Mouse (Mus musculus) heart, embryonic 15.5 days (tissue): Measurements from ENCODE around the gene Synj2. TPM values are rescaled to one million over a fixed set of nuclear protein-coding genes. Genes with fewer than 3 reads are reported as not detected.
A peak's percentile ranks its signal among the peaks of the same experiment; 100 is the strongest.

Experiments
- ATAC-seq: fragments of 200-750 bp; cut with Nextera tagmentation; replicated peaks from 2 replicates; pipeline ENCODE4 v1.8.0; 2017; ENCODE audit warnings: low read depth, moderate TSS enrichment; ENCODE audit not compliant: insufficient number of reproducible peaks, insufficient read depth, low FRiP score
- H3K27ac ChIP-seq: fragments of 300-500 bp; sonication (generic); 2 replicates; pipeline ENCODE4 v1.5.1; 2015; ENCODE audit warnings: mild to moderate bottlenecking, inconsistent platforms
- H3K27me3 ChIP-seq: fragments of 300-500 bp; sonication (generic); 2 replicates; pipeline ENCODE4 v1.6.1; 2015; ENCODE audit warnings: inconsistent platforms
- H3K36me3 ChIP-seq: fragments of 300-500 bp; sonication (generic); 2 replicates; pipeline ENCODE4 v1.6.1; 2015; ENCODE audit warnings: mild to moderate bottlenecking, inconsistent platforms
- H3K4me1 ChIP-seq: fragments of 300-500 bp; sonication (generic); replicated peaks from 2 replicates; pipeline ENCODE4 v1.6.1; 2015; ENCODE audit warnings: inconsistent platforms
- H3K4me2 ChIP-seq: fragments of 300-500 bp; sonication (generic); 2 replicates; pipeline ENCODE4 v1.6.1; 2015; ENCODE audit warnings: inconsistent platforms, mild to moderate bottlenecking, moderate library complexity
- H3K4me3 ChIP-seq: fragments of 300-500 bp; sonication (generic); 2 replicates; pipeline ENCODE4 v1.5.1; 2015; ENCODE audit warnings: mild to moderate bottlenecking, inconsistent platforms
- H3K9ac ChIP-seq: fragments of 300-500 bp; sonication (generic); 2 replicates; pipeline ENCODE4 v1.6.1; 2015; ENCODE audit warnings: mild to moderate bottlenecking, inconsistent platforms
- H3K9me3 ChIP-seq: fragments of 300-500 bp; sonication (generic); replicated peaks from 2 replicates; pipeline ENCODE4 v1.6.1; 2016; ENCODE audit warnings: inconsistent platforms
- WGBS: fragments of 180-500 bp; shearing (Covaris S2); methylation state at CpG from one replicate; pipeline ENCODE4 v1.1.7; 2015; ENCODE audit warnings: mixed read lengths; 5-methylcytosine and 5-hydroxymethylcytosine counted together
- polyA plus RNA-seq: library from polyadenylated mRNA; unstranded; fragments of >200 nt; fragmentation: Nextera tagmentation; extraction: Ambion mirVana; gene quantifications from 2 replicates; pipeline ENCODE4 v1.2.1, GENCODE M21; 2015

Gene Synj2
- polyA plus RNA-seq, 1 experiment from 2014 or later = 3.5 TPM

DNA sequence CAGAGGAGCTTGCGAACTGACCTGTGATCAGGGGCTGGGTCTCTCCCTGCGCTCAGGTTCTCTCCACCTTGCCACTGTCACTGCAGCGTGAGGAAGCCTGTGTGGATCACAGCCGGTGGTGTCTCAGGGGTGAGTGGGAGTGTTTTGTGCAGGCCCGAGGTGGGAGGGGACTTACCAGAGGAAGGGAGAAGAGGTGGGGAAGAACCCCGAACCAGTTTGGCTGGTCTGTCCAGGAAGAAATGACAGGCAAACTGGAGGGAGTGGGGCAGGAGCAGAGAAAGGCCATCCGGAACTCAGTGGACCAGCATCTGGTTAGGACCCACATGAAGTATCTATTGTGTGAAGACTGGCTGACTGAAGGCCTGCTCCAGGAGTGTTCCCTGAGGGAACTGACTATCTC lies 18.0 kb downstream of the Synj2 start:
- ATAC-seq = no peak; the same call in 1 of the 2 replicates

DNA sequence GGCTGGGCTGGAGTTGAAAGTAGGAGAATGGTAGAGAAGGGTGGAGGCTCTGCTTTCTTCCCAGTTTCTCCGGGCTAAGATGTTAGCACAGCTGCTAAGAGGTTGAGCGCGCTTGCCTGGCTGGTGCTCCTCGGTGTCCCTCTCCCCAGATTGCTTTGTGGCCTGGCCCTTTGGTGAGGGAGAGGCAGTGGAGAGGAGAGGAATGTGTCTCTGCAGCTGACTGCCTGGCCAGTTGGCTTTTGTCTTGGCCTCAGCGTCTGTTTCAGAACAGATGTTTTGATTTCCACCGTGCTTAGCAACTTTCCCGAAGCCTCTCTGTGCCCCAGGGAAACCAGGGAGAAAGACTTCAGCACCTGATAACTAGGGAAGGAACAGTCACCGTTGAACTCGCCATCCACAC lies 18.7 kb downstream of the Synj2 start:
- 26% methylated on average over 9 of the region's 9 CpGs for WGBS
- Histone ChIP-seq H3K9me3 (no peaks in the 10 kb centered on the region), H3K9ac (no peak overlapping the region), H3K4me2 (no peak overlapping the region), H3K27me3 (no peaks in the 10 kb centered on the region), H3K36me3 (no peaks in the 10 kb centered on the region), H3K4me1 (peaks cover 32% of the 10 kb centered on the region), H3K4me3 (no peak overlapping the region), H3K27ac (peak overlapping the region; percentile 56)
- ATAC-seq = peak; percentile 50; the same call in 1 of the 2 replicates

More for the DNA sequence above, 18.0 kb downstream of the Synj2 start:
- Histone ChIP-seq H3K36me3 (no peaks in the 10 kb centered on the region), H3K4me3 (no peak overlapping the region), H3K9me3 (no peaks in the 10 kb centered on the region), H3K4me2 (no peak overlapping the region), H3K27ac (no peak overlapping the region), H3K27me3 (no peaks in the 10 kb centered on the region), H3K4me1 (peaks cover 32% of the 10 kb centered on the region), H3K9ac (no peak overlapping the region)
- 70% methylated on average over 7 of the region's 7 CpGs for WGBS

DNA sequence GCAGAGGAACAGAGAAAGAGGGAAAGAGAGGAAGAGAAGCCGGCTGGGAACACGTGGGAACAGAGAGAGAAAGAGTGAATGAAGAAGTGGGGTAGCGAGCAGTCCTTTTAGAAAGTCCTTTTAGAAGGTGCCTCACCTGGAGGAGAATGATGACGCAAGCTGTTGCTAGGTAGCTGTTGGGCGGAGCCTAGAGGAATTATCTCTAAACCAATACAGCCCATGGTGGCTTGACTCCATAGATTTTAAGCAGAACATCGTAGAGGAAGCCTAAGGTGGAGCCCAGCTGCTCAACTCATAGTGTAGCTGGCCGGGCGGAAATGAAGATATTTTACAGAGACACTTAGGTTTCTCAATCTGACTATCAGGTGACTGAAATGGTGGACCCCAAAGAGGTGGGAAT lies 22.7 kb downstream of the Synj2 start:
- 90% methylated on average over 8 of the region's 8 CpGs for WGBS

DNA sequence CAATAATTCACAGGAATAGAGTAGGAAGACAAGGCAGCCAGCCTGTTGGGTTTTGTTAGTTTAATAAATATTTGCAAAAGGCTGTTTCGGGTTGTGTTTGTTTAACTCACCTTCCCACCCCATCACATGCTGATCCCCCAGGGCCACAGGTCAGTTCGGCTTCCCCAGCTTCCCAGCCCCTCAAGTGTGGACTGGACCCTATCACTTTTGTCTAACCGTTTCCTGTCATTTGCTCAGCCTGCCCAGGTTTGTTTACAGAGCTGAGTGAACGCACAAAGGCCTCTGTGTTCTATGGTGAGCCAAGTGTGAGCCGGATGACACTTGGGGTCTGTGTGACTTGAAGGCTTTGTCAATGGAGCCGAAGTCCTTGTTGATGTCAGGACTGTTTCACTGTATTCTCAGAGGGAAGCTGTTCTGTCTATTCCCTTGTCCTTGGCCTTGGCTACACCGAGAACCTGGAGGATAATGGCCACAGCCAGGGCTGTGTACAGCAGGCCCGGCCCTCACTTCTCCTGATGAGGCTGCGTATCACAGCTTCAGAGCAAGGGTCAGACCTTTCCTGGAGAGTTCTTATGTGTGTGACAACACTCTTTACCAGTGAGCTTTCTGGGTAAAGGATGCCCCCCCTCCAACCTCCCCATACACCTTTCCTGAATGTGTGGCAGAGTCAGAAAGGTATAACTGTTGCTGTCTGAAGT lies 24.2 kb downstream of the Synj2 start:
- Histone ChIP-seq H3K27ac (no peak overlapping the region), H3K9me3 (no peaks in the 10 kb centered on the region), H3K4me2 (no peak overlapping the region), H3K9ac (no peak overlapping the region), H3K4me3 (no peak overlapping the region), H3K27me3 (no peaks in the 10 kb centered on the region), H3K36me3 (no peaks in the 10 kb centered on the region), H3K4me1 (peaks cover 5% of the 10 kb centered on the region)
- no peak for ATAC-seq
- WGBS = 60% methylated on average over 9 of the region's 9 CpGs

More for the DNA sequence above, 22.7 kb downstream of the Synj2 start:
- no peak overlapping the region for H3K4me3 ChIP-seq
- H3K36me3 ChIP-seq = no peaks in the 10 kb centered on the region
- H3K27me3 ChIP-seq = no peaks in the 10 kb centered on the region
- no peak overlapping the region for H3K27ac ChIP-seq
- H3K9ac ChIP-seq = no peak overlapping the region
- no peaks in the 10 kb centered on the region for H3K9me3 ChIP-seq
- H3K4me1 ChIP-seq = peaks cover 20% of the 10 kb centered on the region
- no peak for ATAC-seq
- H3K4me2 ChIP-seq = no peak overlapping the region

DNA sequence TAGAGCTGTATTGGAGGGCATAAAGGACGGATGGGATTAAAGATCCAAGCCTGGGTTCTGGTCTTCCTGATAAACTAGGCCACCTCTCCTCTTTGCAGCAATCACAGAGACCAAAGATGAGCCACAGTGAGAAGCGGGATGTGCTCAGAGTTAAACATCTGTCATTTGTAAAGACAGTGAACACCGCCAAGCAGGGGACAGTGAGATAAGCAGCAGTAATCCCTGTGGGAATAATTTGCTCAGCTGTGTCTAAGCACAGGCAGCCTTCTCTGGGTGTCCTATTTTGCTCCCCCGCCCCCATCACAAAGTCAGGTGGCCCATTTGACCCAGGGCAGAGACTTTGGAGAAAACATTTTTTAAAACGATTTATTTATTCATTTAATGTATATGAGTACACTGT lies 25.6 kb downstream of the Synj2 start:
- Histone ChIP-seq H3K4me3 (no peak overlapping the region), H3K4me1 (no peaks in the 10 kb centered on the region), H3K9me3 (no peaks in the 10 kb centered on the region), H3K27ac (no peak overlapping the region), H3K4me2 (no peak overlapping the region), H3K27me3 (no peaks in the 10 kb centered on the region), H3K36me3 (no peaks in the 10 kb centered on the region), H3K9ac (no peak overlapping the region)
- WGBS = 81% methylated on average over 5 of the region's 5 CpGs
- no peak for ATAC-seq

DNA sequence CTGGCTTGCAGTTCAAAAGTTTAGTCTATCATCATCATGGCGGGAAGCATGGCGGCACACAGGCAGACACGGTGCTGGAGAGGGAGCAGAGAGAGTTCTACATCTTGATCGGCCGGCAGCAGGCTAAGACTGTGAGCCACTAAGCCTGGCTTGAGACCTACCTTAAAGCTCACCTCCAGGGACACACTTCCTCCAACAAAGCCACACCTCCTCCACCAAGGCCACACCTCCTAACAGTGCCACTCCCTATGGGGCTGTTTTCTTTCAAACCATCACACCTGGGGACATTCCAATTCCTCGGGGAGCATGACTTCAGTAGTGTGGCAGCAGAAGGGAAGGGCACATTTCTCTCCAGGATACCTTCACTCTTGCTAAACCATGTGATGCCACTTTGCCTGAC lies 27.5 kb downstream of the Synj2 start:
- H3K27ac ChIP-seq = no peak overlapping the region
- no peak overlapping the region for H3K9ac ChIP-seq
- WGBS = 67% methylated on average over 6 of the region's 6 CpGs
- H3K36me3 ChIP-seq = no peaks in the 10 kb centered on the region
- H3K4me2 ChIP-seq = no peak overlapping the region
- no peaks in the 10 kb centered on the region for H3K4me1 ChIP-seq
- H3K4me3 ChIP-seq = no peak overlapping the region
- no peak for ATAC-seq
- H3K27me3 ChIP-seq = no peaks in the 10 kb centered on the region
- no peaks in the 10 kb centered on the region for H3K9me3 ChIP-seq

DNA sequence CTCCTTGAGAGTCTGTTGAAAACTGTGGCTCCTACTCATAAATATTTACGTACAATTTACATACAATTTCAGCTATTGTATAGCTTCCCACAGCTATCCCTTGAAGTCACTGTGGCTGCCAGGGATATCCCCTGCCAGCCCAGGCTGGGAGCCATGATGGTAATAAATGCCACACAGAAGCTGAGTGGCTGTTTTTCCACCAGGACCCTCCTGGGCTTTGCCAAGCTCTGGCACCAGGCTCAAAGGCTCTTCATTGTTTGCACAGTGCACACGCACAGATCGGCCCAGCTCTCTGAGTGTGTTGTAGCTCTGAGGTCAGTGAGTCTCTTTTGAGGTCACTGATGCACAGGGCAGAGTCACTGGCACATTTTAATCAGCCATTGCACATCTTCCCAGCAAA lies 28.2 kb downstream of the Synj2 start:
- no peak for ATAC-seq
- Histone ChIP-seq H3K9ac (no peak overlapping the region), H3K4me1 (no peaks in the 10 kb centered on the region), H3K4me3 (no peak overlapping the region), H3K9me3 (no peaks in the 10 kb centered on the region), H3K27ac (no peak overlapping the region), H3K27me3 (no peaks in the 10 kb centered on the region), H3K4me2 (no peak overlapping the region), H3K36me3 (no peaks in the 10 kb centered on the region)
- WGBS = 85% methylated on average over 3 of the region's 3 CpGs

DNA sequence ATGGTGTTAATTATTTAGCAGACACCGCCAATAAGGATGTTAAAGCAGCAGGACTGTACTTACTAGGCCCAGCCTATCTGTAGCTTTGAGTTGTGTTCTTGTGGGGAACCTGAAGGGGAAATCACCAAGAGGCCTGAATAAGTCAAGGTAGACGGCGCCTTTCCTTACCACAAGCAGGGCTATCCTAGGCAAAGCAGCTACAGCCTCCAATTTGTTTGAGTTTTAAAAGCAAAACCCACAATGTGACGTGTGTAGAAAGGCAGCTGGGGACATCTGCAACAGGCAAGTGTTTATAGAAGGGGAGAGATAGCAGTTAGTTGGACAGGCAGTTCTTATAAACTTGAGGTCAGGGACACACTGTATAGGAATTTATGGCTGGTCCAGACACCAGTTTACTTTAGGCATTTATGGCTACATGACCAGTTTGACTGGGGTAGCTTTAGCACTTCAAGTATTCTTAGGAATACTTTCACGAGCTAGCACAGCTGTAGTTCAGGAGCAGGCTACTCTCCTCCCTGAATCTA lies 29.3 kb downstream of the Synj2 start:
- H3K27me3 ChIP-seq = no peaks in the 10 kb centered on the region
- H3K9ac ChIP-seq = no peak overlapping the region
- no peak overlapping the region for H3K4me2 ChIP-seq
- peaks cover 4% of the 10 kb centered on the region for H3K4me1 ChIP-seq
- no peak overlapping the region for H3K27ac ChIP-seq
- no peaks in the 10 kb centered on the region for H3K9me3 ChIP-seq
- WGBS = 76% methylated on average over 5 of the region's 5 CpGs
- no peak overlapping the region for H3K4me3 ChIP-seq
- ATAC-seq = no peak
- no peaks in the 10 kb centered on the region for H3K36me3 ChIP-seq

DNA sequence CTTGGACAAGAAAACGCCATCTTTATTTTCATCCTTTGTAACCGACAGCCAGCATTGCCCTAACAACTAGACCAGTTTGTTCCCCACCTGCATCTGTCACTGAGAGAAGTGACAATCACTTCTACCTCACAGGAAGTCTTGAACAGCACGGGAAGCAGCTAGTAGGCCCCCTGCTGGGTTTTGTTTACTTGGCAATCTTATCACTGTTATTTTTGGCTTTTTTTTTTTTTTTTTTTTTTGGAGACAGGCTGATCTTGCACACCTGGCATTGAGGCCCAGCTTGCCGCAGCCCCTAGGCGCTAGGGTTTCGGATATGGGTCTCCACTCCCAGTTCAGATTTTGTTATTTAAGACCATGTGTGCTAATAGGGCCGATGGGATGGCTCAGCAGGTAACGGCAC lies 32.5 kb downstream of the Synj2 start:
- 62% methylated on average over 8 of the region's 8 CpGs for WGBS
- Histone ChIP-seq H3K9ac (no peak overlapping the region), H3K27ac (no peak overlapping the region), H3K27me3 (no peaks in the 10 kb centered on the region), H3K4me3 (no peak overlapping the region), H3K36me3 (no peaks in the 10 kb centered on the region), H3K4me1 (peaks cover 36% of the 10 kb centered on the region), H3K4me2 (no peak overlapping the region), H3K9me3 (no peaks in the 10 kb centered on the region)
- no peak for ATAC-seq

DNA sequence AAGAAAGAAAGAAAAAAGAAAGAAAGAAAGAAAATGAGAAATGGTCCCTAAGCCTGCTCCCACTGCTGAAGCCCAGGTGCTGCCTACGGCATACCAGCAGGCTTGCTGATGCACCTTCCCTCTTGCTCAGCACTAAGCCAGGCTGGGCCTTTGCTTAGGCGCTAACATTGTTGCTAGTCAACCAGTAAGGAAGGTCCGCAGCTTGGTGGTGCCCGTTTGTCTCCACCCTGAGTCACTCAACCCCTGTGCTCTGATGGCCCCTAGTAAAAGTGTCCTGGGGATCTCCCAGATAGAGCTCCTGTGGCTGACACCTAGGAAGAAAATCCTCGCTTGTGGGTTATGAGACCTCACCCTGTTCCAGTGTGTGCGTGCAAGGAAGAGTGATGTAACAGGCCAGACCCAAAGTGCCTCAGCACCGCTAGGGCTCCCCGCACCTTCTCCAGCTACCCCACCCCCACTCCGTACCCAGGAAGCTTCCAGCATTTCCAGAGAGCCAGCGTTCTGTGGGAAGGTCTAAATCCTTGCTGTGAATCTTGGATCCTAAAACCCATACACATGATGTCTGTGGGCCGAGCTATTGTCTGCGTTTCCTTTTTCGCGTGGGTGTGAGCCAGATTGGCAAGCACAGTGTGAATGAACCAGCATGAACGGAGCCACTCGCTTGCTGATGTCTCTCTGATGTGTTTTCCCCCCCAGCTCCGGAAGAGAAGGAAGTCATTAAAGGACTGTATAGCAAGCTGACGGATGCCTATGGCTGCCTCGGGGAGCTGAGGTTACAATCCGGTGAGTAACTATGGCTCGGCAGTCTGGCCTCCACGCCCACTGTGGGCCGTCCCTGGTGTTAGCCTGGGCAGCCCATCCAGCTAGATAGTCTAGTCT lies 34.3 kb downstream of the Synj2 start:
- peaks cover 51% of the 10 kb centered on the region for H3K4me1 ChIP-seq
- whole genome bisulfite sequencing = 44% methylated on average over 23 of the region's 23 CpGs
- H3K9ac ChIP-seq = no peak overlapping the region

DNA sequence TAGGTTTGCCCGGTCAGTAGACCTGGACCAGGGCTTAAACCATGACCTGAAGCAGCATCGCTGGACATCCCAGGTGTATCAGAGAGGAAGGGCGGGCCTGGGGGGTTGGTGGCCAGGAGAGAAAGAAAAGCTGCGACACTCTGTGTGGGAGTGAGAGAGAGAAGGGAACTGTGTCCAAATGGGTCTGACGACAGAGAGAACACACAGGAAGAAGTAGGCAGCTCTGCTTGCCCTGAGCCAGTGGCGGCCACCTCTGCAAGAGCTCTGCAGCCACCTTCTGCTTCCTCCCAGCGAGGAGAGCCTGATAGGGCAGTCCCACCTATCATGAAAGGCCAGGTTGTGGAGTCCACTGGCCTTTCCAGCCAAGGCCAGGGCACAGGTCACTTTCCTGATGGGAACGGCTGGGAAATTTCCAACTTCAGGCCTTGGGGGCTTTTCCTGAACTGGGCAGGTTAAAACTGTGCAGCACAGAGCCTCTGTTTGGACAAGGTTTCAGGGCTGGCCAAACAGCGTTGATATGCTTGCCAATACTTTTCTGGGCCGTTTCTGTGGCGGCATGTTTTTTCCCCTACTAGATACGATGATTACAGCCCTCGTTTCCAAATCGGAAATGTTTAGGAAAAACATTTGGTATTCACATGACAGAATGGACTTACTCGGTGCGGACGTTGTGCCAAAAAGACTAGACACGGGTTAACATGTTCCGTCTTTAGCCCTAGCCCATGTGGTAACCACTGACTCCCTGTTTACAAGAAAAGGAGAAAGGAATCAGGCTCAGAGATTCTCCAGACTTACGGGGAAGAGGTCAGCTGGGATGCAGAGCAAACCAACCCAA lies 35.4 kb downstream of the Synj2 start:
- Histone ChIP-seq H3K4me1 (peaks cover 56% of the 10 kb centered on the region), H3K4me3 (no peak overlapping the region), H3K4me2 (peak overlapping the region; percentile 45), H3K27ac (peak overlapping the region; percentile 73), H3K36me3 (no peaks in the 10 kb centered on the region), H3K9me3 (no peaks in the 10 kb centered on the region), H3K9ac (no peak overlapping the region), H3K27me3 (no peaks in the 10 kb centered on the region)
- WGBS = 60% methylated on average over 20 of the region's 20 CpGs
- ATAC-seq = no peak

More for the DNA sequence above, 34.3 kb downstream of the Synj2 start:
- no peaks in the 10 kb centered on the region for H3K36me3 ChIP-seq
- H3K4me2 ChIP-seq = peak overlapping the region; percentile 41
- H3K27me3 ChIP-seq = no peaks in the 10 kb centered on the region
- H3K4me3 ChIP-seq = peak overlapping the region; percentile 16; the same call in 1 of the 2 replicates
- no peak for ATAC-seq
- peak overlapping the region; percentile 73 for H3K27ac ChIP-seq
- no peaks in the 10 kb centered on the region for H3K9me3 ChIP-seq
